Mouse (Mus musculus) kidney, adult 11 months (tissue): ENCODE results near the gene Gm3460.
"Not testable (repeated sequence)": the region's sequence is repeated elsewhere in the genome, so short reads cannot be mapped to it uniquely, and the experiment has no call there.

Experiments
- DNase-seq: peaks from one replicate; pipeline ENCODE4 v3.0.0; 2022

Gene Gm3460

GRCm38 (mm10) chr14:6622318-6622717 lies at the start of gene Gm3460:
Gene Gm3460, minus strand, starts transcription at chr14:6622418.
- not testable (repeated sequence) for DNase-seq

DNA sequence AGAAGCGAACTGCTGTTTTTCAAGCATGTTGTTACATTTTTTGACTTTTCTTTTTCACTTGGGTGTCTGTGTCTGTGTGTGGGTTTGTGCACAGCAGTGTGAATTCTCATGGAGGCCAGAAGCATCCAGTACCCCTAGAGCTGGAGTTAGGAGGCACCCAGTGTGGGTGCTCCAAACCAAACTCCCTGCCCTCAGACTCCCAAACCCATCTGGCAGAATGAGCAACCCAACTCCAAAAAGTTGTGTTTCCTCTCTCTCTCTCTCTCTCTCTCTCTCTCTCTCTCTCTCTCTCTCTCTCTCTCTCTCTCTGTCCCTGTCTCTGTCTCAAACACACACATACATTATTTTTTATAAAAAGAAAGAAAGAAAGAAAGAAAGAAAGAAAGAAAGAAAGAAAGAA lies 15.8 kb downstream of the Gm3460 start:
- not testable (repeated sequence) for DNase-seq

GRCm38 (mm10) chr14:6605004-6605403 lies 17.2 kb downstream of the Gm3460 start:
- DNase-seq, result not testable (repeated sequence)

GRCm38 (mm10) chr14:6604551-6604950 lies 17.7 kb downstream of the Gm3460 start:
- DNase-seq, result peak; percentile 7

GRCm38 (mm10) chr14:6590513-6590912 lies 31.7 kb downstream of the Gm3460 start, which contains the start of gene Gm3629:
Gene Gm3629, minus strand, starts transcription at chr14:6590613.
- DNase-seq, result not testable (repeated sequence)
